Mouse (Mus musculus) thymus, adult 2 months (tissue): Measurements from ENCODE around the gene Prpf6.

Source experiments
- CTCF ChIP-seq: fragments of 200-500 bp; IDR thresholded peaks from 2 replicates; pipeline ENCODE4 v1.5.1; 2012; ENCODE audit warnings: mild to moderate bottlenecking, control low read depth, low read length, moderate library complexity, borderline replicate concordance; ENCODE audit not compliant: control insufficient read depth, poor library complexity, insufficient read depth; ENCODE audit errors: extremely low read depth
- POLR2A ChIP-seq: fragments of 200-500 bp; IDR thresholded peaks from 2 replicates; pipeline ENCODE4 v1.6.1; 2012; ENCODE audit warnings: mild to moderate bottlenecking, low read length, control low read depth, moderate library complexity; ENCODE audit not compliant: control insufficient read depth, poor library complexity, insufficient read depth; ENCODE audit errors: extremely low read depth

- TF ChIP-seq CTCF (no peak), POLR2A (no peak)
These were observed 3.4 kb upstream of the Prpf6 start for GRCm38 (mm10) chr2:181588229-181588780.
